Mouse (Mus musculus): ENCODE measurements around the gene Olfr1307.

Gene Olfr1307

DNA sequence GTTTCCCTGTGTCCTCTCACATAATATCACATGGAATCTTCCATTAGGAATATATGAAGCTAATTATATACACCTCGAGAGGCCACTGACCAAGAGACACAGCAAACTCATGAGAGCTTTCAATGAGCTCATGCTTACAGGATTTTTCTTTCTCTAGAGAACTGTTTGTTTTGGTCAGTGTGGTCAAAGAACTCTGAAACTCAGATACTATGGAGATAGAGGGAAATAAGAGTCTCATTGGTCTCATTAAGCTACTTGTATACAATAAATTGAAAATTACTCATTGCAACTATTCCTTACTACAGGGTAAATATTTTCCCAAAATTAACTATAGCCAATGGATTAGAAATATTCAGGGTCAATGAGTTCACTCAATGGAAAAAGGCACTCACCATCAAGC, at the start of gene Olfr1307:
Gene Olfr1307, minus strand, starts transcription at position 101 of the 400 bp plus-strand sequence.
- DNase-seq = no peak

GRCm38 (mm10) chr2:111990181-111990580, 40.9 kb upstream of the Olfr1307 start, which contains the start of gene Olfr1309:
Gene Olfr1309, minus strand, starts transcription at chr2:111990281.
- DNase-seq = no peak

DNA sequence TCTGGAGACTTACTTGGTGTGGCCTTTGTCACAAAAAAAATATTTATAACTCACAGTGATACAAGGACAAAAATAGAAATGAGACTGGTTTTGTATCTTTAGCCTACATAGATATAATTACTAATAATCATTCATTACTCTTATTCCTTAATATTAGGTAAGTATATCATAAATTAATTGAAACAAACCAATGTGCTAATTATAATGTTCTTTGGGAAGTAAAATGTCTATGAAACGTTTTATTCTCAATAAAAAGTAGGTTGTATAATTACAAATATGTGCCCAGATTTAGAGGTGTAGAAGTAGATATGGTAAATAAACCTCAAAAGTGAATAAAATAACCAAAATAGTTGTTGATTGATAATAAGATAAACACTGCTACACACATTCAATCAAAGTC, 15.6 kb upstream of the Olfr1307 start, which contains the start of gene Olfr1308:
Gene Olfr1308, minus strand, starts transcription at position 101 of the 400 bp plus-strand sequence.
- DNase-seq = no peak

GRCm38 (mm10) chr2:111916171-111916570, 33.1 kb downstream of the Olfr1307 start, which contains the start of gene Olfr1306:
Gene Olfr1306, minus strand, starts transcription at chr2:111916271.
- no peak for DNase-seq

All from embryo, embryonic 11 days (tissue).